Mouse (Mus musculus) 3T3-L1 (cell line): ENCODE data around the gene C1ql3.
A peak's percentile ranks its signal among the peaks of the same experiment; 100 is the strongest.

Source experiments
- DNase-seq: peaks from one replicate; pipeline ENCODE4 v3.0.0-alpha.2; 2015; ENCODE audit warnings: low read depth, low spot score

Gene C1ql3

GRCm38 (mm10) chr2:13011472-13011871 lies at the start of gene C1ql3:
Gene C1ql3 (minus strand): TSS chr2:13011806.
- no peak for DNase-seq

GRCm38 (mm10) chr2:13060426-13061170 lies 49.0 kb upstream of the C1ql3 start:
- no peak for DNase-seq

DNA sequence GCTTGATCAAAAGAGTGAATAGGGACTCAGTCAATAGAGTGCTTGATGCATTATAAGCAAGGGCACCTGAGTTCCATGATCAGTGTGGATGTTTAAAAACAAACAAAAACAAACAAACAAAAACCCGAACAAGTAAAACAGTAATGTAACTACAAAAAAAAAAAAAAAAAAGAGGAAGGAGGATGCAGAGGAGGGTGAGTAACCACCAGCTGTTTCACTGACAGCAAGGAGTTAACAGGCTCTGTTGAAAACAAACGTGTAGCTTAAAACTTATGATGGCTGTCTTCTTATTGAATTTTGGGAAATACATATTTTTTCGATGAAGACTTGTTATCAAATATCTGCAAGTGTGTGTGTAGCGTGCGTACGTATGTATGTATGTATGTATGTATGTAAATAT lies 37.0 kb upstream of the C1ql3 start:
- no peak for DNase-seq

DNA sequence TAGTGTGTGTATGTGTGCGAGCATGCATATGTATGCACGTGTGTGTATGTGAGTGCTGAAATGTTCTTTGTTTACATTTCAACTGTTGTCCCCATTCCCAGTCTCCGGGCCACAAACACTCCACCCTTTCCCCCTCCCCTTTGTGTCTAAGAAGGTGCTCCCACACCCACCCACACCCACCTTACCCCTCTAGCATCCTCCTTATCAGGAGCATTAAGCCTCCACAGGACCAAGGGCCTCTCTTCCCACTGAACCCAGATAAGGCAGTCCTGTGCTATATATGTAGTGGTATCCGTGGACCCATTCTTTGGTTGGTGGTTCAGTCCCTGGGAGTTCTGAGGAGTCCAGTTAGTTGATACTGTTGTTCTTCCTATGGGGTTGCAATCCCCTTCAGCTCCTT lies 32.9 kb upstream of the C1ql3 start:
- DNase-seq: no peak

GRCm38 (mm10) chr2:13039785-13040184 lies 28.2 kb upstream of the C1ql3 start:
- no peak for DNase-seq

- peak; percentile 61 for DNase-seq
Observed at GRCm38 (mm10) chr2:13038772-13039171, 27.2 kb upstream of the C1ql3 start.

DNA sequence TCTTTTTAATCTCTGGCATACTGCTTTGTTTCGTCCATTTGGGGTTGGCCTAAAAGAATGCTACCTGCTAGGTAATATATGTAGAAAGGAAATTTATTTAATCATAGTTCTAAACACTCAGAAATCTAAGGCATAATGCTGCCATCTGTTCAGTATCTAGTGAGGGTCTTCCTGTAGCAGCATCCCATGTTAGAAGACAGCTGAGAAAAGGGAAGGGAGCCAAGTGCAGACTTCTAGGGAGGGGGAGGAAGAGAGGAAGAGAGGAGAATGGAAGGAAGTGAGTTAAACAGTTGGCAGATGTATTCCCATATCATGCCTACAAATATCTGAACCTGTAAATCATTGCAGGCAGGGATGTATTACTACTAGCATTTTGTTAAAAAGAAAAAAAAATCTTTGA lies 7.3 kb upstream of the C1ql3 start:
- no peak for DNase-seq

- DNase-seq: no peak
Observed at GRCm38 (mm10) chr2:13018382-13018781, 6.8 kb upstream of the C1ql3 start.

DNA sequence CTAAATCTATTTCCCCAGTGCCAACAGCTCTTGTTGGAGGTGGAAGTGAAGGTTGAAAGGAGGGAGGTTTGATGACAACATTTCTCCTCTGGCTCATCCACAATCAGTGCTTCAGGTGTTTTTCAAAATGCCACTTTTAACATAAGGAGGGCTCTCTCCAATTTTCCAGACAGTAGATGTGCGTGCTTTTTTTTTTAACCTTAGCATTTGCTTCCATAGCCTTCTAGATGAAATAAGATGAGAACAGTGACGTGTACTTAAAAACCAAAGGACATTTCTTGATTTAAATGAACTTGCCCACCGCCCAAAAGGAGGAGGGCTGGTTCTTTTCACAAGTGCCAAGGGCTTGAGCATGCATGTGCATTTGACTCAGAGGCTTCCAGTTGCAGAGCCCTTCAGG lies 367 bp upstream of the C1ql3 start:
- DNase-seq: no peak

- DNase-seq: no peak
Observed at GRCm38 (mm10) chr2:13010460-13011341, 905 bp downstream of the C1ql3 start.

- no peak for DNase-seq
Observed at GRCm38 (mm10) chr2:13010030-13010459, 1.6 kb downstream of the C1ql3 start.

DNA sequence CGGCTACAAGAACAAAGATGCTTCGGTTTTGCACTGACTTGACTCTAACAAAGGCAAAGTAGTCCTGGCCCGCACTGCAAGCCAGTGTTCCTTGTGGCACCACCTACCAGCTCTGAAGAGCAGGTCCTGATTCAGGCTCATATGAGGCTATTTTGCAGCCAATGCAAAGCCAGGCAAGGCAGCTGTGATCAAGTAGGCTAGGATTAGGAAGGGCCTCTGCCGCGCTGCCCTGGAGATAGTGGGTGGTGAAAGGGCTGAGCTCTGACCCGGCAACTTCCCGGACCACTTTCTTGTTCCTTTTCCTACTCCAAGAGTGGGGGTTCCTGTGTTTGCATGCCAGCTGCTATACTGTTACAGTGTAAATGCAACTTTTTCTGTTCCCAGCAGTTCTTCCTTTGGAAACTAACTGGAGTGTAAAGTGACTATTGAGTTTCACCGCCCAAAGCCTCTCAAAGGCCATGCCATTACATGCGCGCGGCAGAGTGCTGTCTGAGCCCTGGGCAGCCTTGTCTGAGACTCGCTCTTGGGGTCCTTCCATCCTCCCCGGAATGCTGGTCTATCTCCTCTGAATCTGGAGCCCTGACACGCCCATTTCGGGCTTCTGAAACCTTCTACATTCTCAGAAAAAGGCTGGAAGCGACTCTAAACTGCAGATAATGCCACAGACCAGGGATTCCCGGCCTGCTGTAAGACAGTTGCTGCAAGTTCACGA lies 2.2 kb downstream of the C1ql3 start:
- DNase-seq: no peak

- DNase-seq: peak; percentile 39
Observed at GRCm38 (mm10) chr2:13008433-13008832, 3.2 kb downstream of the C1ql3 start.

DNA sequence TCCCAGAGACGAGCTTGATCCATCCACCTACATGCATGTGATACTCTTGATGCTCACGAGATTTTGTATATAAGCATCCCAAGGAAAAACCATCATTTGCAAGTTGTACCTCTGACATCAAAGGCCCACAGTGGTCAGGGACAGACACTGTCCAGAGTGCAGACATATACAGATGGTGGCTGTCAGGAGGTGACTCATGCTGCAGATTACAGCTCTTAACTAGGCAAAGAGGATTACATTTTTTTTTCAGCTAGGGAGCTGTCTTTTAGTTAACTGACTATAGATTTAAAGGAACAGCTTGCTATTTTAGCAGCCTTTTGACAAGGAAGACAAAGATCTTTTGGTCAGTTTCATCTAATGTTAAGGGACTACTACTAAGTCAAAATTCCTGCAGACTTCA lies 11.6 kb downstream of the C1ql3 start:
- peak; percentile 30 for DNase-seq

- DNase-seq: no peak
Observed at GRCm38 (mm10) chr2:12984901-12985732, 26.5 kb downstream of the C1ql3 start.

- no peak for DNase-seq
Observed at GRCm38 (mm10) chr2:12978771-12979170, 32.8 kb downstream of the C1ql3 start.

GRCm38 (mm10) chr2:12977367-12977766 lies 34.2 kb downstream of the C1ql3 start:
- no peak for DNase-seq

- DNase-seq: no peak
Observed at GRCm38 (mm10) chr2:12973752-12974151, 37.9 kb downstream of the C1ql3 start.

- no peak for DNase-seq
Observed at GRCm38 (mm10) chr2:12970049-12970724, 41.4 kb downstream of the C1ql3 start.

DNA sequence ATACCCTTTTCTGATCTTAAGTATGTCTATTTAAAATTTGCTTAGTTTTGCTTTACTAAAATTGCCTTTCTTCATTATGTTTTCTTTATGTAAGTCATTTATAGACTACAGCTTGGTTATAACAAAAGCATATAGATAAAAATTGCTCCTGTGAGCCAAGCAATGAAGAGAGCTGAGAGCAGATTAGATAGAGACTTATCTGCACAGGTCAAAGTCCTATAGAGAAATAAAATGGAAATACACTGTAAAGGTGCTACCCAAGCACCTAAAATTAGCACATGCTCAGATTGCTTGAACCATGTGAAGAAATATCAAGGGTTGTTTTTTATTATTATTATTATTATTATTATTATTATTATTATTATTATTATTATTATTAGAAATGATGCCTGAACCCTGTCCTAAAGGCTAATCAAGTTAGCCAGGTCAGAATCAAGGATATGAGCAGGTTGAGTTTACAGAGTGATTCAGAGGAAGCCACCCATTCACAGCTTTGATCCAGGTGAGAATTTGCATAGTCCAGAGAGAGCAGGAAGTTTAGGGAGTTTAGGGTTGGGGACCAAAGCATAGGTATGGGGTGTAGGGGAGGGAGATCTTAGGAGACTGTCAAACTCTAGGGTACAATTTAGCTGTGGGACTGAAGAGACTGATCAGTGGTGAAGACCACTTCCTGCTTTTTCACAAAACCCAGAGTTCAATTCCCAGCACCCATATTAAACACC lies 54.7 kb downstream of the C1ql3 start:
- DNase-seq: no peak
